Mouse (Mus musculus) layer of hippocampus, postnatal 14 days (tissue): ENCODE measurements at regions not wholly inside any gene's neighbourhood (a gene's known extent, or its start where the extent isn't known, plus 50 kb on each side); places are given as distances from the start of the nearest gene placed in this dataset.

Experiments used
- DNase-seq, 2 experiments: peaks; one replicate each; pipeline ENCODE4 v3.0.0; 2021 to 2022; ENCODE audit warnings: low spot score in 2 of 2, mixed read lengths in 1 of 2

GRCm38 (mm10) chr8:97564655-97565054 lies 1676.3 kb upstream of the Got2 start:
- DNase-seq, result no peak

GRCm38 (mm10) chr8:97543881-97544280 lies 1655.5 kb upstream of the Got2 start:
- no peak for DNase-seq

GRCm38 (mm10) chr8:97533066-97533643 lies 1644.8 kb upstream of the Got2 start:
- DNase-seq, result peak in 1 of 2 experiments; percentile 7
